Mouse (Mus musculus) spleen, postnatal 10 days (tissue): ENCODE measurements around the gene Car7.

Experiments
- DNase-seq, 2 experiments: peaks; one replicate each; pipeline ENCODE4 v3.0.0; 2021 to 2022; ENCODE audit warnings: low spot score in 2 of 2

Car7 gene

GRCm38 (mm10) chr8:104533971-104534778 is at the start of gene Car7, which contains the start of gene Nae1:
TSS of gene Car7 (plus strand) at chr8:104534689.
TSS of gene Nae1 (minus strand) at chr8:104534637.
- peak; percentile 92 to 94 for DNase-seq

DNA sequence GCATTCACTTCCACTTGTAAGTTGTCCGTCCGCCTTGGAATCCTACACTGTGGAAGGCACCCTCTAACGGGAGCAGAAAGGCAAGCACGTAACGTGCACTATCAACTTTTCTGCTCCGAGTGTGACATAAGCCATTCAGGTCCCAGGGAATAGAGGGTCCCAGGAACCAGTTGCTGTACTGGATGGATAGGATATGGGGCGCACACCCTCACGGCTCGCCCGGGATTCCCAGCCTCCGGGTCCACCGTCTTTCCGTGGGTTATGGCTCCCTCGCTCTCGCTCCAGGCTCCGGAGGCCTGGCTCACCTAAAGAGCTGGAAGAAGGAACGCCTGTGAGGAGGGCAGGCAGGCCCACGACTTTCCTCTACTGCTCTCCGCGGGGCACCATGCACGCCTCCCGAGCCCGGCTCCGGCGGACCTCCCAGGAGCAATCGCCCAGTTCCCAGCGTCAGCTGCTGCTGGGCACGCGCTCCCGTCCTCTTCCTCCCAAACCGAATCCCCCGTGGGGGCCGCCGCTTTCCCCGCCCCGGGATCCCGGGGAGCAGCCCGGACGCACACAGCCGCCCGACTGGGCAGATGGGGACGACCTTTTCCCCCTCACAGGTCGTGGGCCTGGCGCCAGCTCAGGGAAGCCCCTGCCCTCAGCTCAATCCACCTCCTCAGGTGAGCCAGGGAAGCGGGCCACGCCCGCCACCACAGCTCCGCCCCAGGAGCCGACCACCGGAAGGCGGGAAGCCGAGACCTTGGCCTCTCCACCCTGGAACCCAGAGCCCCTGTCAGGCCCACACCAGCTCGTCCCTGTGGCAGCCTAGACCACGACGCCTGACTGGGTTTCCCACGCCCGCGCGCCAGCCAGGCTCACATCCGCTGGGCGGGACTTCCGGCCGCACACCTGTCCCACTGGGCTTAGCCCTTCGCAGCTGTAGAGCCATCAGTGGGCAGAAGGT is 25.2 kb upstream of the Car7 start, which contains the start of gene Terb1:
Gene Terb1 (minus strand): TSS at position 850 of the 946 bp plus-strand sequence.
- DNase-seq = peak in 1 of 2 experiments; percentile 58

DNA sequence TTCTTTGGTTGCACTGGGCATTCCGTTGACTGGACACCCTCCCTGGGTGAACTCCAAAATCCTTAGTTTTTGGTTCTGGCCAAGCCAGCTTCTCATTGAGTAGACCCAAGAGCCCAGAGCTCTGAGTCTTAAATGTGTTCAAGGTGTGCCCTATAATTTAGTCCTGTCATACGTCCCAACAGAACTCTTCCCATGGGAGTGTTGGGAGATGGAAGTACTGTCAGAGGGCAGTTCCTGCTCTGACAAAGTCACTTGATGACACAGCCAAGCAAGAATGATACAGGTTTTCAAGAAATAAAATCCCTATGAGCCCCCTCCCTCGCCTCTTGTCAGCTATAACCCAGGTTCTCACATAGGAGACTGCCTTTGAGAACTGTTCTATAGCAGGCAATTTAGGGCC is 24.4 kb upstream of the Car7 start:
- no peak for DNase-seq

DNA sequence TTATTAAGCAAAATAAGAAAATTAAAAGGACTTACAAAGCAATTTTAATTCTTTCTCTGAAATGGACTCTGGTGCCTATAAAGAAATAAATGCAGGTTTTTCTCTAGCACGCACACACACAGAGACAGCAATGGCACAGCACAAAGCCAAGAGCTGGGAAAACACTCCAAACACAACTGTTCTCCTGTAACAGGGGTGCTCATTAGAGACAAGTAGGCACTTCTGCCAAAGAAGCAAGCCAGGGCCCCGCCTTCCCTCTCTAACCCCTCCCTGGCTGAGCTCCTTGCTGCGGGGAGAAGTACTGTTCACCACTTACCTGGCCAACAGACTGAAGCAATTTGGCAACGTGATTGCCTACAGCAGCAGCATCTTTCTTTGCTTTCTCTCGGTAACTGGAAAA is 16.6 kb upstream of the Car7 start:
- DNase-seq = no peak

DNA sequence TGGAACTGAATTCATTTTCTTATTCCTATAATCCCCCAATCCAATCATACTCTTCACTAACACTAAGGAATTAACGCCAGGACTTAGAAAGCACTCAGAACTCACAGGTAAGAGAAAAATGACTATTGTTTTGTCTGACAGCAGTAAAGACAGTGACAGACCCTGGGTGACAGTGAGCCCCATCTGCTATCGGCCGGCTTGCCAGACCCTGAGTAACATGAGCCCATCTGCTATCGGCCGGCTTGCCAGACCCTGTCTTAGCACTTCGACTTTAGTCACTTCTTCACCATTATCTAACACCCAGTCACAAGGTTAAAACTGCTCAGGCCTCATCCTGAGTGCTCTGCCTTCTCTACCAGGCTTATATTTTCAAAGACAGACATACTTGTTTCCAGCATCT is 4.8 kb upstream of the Car7 start:
- no peak for DNase-seq

GRCm38 (mm10) chr8:104533551-104533950 is 938 bp upstream of the Car7 start:
- DNase-seq = no peak

DNA sequence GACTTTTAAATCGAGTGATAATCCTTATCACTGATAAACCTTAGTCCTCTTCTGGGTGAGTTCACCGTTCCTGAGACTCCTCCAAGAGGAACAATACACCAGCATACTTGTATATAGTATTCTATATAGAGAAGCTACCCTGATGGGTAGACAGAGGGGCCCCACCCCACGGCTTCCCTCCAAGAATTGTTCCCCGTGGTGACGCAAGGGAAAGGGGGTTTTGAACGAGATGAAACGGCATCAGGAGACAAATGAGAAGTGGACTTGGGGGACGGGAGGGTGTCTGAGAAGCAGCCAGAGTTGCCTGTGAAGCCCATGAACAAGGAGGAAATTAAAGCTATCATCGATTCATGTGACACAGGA is 271 bp downstream of the Car7 start:
- DNase-seq = peak; percentile 43 to 46

DNA sequence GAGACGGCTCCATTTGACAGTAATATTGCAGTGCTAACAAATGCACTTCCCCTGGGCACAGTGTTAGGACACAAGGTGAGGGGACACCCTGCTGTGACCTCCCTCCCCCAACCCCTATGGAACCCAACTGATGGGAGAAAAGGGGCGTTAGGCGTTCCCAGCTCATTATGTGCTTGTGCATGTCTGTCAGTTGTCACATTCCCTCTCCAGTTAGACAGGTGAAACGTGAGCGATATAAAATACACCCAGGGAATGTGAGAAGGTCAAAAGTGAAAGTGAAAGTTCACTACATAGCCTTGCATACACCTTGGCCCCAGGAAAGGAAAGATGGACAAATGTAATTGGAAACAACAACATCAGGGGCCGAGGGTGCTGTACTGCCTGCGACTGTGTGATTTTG is 889 bp downstream of the Car7 start:
- DNase-seq = peak in 1 of 2 experiments; percentile 9

GRCm38 (mm10) chr8:104536028-104536427 is 1.5 kb downstream of the Car7 start:
- no peak for DNase-seq

GRCm38 (mm10) chr8:104538896-104539295 is 4.4 kb downstream of the Car7 start:
- DNase-seq = no peak

GRCm38 (mm10) chr8:104539566-104539965 is 5.1 kb downstream of the Car7 start:
- DNase-seq = no peak

- DNase-seq = no peak
Observed at GRCm38 (mm10) chr8:104540238-104540637, 5.7 kb downstream of the Car7 start.

DNA sequence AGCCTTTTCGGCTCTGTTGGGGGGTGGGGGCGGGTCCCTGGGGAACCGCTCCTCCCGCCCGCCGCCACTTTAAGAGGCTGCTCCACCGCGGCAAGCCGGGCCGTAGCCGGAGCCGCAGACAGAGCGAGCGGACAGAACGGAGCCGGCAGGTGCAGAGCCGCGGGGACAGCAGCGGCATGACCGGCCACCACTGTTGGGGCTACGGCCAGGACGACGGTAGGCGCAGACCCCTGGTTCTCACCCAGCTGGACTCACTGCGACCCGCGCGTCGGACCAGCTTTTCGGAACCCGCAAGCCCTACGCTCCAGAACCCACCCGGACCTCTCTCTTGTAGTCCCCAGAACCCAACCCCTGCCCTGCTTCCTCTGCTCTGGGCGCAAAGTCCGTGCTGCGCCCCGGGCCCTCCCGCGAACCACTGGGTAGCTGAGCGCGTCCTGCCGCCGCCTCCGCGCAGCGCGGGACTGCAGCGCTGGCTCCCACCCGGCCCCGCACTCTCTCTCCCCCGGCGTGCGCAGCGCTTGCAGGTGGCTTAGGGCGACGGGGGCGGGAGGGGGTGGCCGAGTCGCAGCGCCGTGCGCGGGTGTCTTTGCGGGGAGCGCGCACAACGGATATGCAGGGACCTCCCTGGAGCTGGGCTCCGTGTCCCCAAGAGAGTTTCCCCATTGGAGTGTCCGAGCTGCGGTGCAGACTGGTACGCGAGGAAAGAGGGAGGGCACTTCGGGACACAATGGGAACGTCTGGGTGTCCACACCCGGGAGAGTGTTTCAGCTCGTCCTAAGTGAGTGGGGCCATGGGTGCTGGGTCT is 6.4 kb downstream of the Car7 start:
- no peak for DNase-seq

DNA sequence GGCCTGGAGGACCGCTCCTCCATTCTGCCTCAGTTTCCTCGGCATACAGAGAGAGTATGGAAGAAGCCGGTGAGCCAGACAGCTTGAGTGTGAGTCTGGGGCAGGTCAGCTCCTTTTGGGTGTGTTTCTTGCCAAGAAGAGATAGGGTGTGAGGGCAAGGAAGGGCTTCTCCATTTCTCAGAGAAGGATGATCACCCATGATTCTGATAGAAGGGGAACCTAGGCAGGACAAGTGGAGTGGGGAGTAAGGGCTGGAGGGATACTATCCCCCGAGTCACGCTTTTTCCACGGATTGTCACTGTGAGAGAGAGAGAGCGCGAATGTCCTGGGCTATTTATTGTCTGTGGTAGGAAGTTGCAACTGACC is 7.0 kb downstream of the Car7 start:
- no peak for DNase-seq

DNA sequence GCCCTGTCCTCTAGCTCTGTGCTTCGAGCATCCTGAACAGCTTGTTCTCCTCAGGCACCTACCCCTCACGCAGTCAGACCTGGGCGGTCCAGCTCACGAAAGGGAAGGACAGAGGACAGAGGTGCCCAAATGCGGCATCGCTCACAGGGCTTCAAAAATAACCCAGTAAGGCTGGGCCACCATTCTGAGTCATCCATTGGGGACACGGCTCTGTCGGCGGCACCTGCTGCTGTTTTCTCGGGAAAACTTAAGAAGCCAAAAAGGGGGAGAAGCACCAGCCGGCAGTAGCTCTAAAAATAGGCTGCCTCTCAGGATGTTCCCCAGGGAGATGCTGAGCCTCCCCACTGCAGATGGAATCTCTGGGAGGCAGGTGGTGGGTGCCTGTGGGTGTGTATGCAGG is 7.7 kb downstream of the Car7 start:
- no peak for DNase-seq

DNA sequence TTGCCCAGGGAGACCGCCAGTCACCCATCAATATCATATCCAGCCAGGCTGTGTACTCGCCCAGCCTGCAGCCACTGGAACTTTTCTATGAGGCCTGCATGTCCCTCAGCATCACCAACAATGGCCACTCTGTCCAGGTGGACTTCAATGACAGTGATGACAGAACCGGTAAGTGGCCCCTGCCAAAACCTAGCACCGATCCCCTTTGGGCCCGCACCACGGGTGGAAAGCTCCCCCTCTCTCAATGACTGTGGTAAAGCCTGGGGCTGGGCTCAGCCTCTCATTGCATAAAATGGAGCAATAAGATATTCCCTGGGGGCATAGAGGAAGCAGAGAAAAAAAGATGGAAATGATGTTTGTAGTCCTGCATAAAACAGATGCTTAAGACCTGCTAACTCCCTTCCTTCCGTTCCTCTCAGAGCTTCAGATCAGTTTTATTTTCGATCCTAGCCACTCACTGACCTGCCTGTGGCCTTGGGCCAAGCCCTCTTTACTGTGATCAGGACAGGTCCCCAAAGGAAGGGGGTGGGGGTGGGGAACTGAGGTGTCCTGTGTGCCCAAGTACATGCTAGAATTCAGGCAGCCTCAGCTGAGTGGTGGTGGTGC is 9.1 kb downstream of the Car7 start:
- no peak for DNase-seq

- DNase-seq = no peak
Observed at GRCm38 (mm10) chr8:104555191-104555590, 20.7 kb downstream of the Car7 start.

DNA sequence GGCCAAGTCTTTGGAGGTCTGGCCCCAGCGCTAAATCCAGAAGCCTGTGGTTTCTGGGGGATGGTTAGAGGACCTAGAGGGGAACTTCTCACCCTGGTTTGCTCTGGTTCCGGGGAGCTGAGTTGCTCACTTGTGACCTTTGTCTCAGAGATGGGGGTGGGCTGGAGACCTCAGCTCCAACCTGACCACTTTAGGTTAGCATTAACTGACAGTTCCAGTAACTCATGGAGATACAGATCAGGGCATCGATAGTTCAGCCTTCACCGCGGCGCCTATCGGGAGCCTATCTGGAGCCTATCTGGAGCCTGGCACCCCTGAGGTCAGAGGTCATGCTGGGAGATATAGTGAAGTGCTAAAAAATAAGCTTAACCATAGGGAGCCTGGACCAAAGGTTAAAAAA is 22.7 kb downstream of the Car7 start:
- DNase-seq = no peak

GRCm38 (mm10) chr8:104560731-104561130 is 26.2 kb downstream of the Car7 start:
- DNase-seq = no peak

- DNase-seq = peak; percentile 49 to 88
Observed at GRCm38 (mm10) chr8:104564633-104565456, 30.4 kb downstream of the Car7 start.

DNA sequence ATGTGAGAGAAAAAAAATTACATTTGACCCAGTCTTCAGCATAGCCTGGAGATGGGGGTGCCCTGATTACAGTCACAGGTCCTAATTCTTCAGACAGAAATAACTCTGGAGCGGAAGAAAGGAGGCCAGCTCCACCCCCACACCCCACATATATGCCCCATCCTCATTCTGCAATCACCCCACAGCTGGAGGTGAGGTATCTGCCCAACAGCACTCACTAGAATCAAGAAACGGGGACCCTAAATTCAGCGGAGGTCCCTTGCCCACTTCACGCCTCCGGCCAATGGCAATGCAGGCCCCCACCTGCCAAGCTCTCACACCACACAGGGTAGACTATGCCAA is 30.9 kb downstream of the Car7 start:
- DNase-seq = no peak
